1 mouse cellular context compared by ENCODE assay signal in the genomic region with DNA sequence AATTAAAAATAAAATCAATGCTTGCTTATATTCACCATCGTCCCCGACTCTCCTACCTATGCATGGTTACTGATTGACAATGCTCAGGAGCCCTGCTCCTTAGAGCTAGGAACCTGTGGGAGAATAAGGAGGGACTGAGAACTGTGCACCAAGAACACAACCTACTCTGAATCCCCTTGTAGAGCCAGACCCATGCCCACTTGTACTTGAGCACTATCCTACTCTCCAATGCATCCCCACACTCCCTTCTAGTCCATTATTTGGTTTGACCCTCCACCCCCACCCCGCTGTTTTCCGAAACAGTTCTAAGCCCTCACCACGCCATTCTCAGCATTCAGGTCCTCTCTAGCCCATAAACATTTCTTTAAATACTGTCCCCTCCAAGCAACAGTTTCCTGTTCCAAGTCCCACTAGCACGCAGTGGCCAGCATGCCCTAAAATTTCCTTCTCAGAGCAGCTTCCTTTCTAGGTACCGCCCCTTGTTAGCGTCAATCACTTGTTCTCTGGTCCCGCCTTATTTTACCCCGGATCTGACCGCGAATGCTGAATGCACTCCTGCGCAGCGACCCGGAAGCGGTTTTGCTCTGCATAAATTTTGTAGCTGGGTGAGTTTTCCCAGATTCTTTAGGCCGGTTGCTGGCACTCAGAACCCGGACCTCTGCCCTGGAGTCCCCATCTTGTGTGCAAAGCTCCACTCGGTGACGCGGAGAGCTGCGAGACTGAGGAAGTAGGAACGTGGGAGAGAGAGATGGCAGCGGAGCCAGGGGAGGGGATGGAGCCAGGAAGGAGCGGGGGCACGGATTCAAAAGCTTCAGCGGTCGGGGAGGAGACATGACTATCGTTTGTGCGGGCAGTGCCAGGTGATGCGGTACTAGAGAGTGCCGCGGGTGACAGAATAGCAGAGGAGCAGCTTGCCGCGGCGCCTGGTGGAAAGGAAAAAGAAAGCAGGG.
A peak's percentile ranks its signal among the peaks of the same experiment; 100 is the strongest.
TF ChIP-seq lines count a peak whose summit lies in the region.

A gene (plus strand): TSS at position 522 of the 950 bp plus-strand sequence.

TF ChIP-seq in MEL, 35 proteins besides CTCF, POLR2A, EP300 and RAD21 (continued from another document):
- TF ChIP-seq NRF1 (IDR thresholded peaks at IDR 0.05; ENCODE audit: insufficient read depth, low read depth, low read length, poor library complexity, severe bottlenecking) (peak; percentile 69), MAFK (IDR thresholded peaks at IDR 0.05; ENCODE audit: borderline replicate concordance, low read depth, low read length) (no peak), MYC (IDR thresholded peaks at IDR 0.05; ENCODE audit: low read depth, low read length) (peak; percentile 37; the same call in 1 of the 2 replicates), MYB (IDR thresholded peaks at IDR 0.05; ENCODE audit: low read depth, low read length) (no peak), CHD1 (IDR thresholded peaks at IDR 0.05; ENCODE audit: low read depth, low read length) (no peak), ETS1 (IDR thresholded peaks at IDR 0.05; ENCODE audit: low read depth, low read length) (0 out of 2 replicates have a peak, but pooled peaks have one; percentile 6), ELF1 (IDR thresholded peaks at IDR 0.05; ENCODE audit: low read depth, low read length) (peak; percentile 80)
